Comparison of ENCODE assay signal across 11 mouse cellular contexts in genomic region chr7:68285851-68286298, GRCm38 (mm10). TPM values are rescaled to one million over a fixed set of nuclear protein-coding genes. Genes with fewer than 3 reads are reported as not detected.
DNase-seq lines count a peak whose midpoint lies in the region; ATAC-seq and TF ChIP-seq lines count a peak whose summit lies in the region.
"Had no signal": no experiment of that assay in that cellular context is flagged by ENCODE, and none has a peak within 500 bp of the region (broad histone marks: within the 10 kb centered on the region; RNA-seq: fewer than 3 reads in every experiment).

No protein-coding gene starts in this region.

- H3K4me3 ChIP-seq in spleen, adult 2 months (ENCODE audit: extremely low read depth, insufficient read depth, insufficient read length) = no peak overlapping the region
- H3K4me3 ChIP-seq in embryonic fibroblast, embryonic 13.5 days (ENCODE audit: insufficient read depth, low read length) = no peak overlapping the region
- no peak overlapping the region for H3K4me3 ChIP-seq in limb, embryonic 14.5 days (replicated peaks; ENCODE audit: low read length)

- TF ChIP-seq CTCF in spleen, adult 2 months (IDR thresholded peaks at IDR 0.05; ENCODE audit: extremely low read depth, insufficient read depth, insufficient read length, insufficient replicate concordance) = no peak
- no peak for TF ChIP-seq CTCF in embryonic fibroblast, embryonic 13.5 days (IDR thresholded peaks at IDR 0.05; ENCODE audit: borderline replicate concordance, insufficient read depth, low read length)

- TF ChIP-seq POLR2A in spleen, adult 2 months (IDR thresholded peaks at IDR 0.05; ENCODE audit: low read depth, low read length) = no peak
- TF ChIP-seq POLR2A in embryonic fibroblast, embryonic 13.5 days (IDR thresholded peaks at IDR 0.05; ENCODE audit: low read depth, low read length) = no peak
- no peak for TF ChIP-seq POLR2A in limb, embryonic 14.5 days (IDR thresholded peaks at IDR 0.05; ENCODE audit: borderline replicate concordance, extremely low read depth, insufficient read depth, insufficient read length)

- H3K27ac ChIP-seq in spleen, adult 2 months (ENCODE audit: insufficient read depth, low read length) = peak overlapping the region; percentile 91
- H3K27ac ChIP-seq in embryonic fibroblast, embryonic 13.5 days (ENCODE audit: insufficient read depth, low read length) = peak overlapping the region; percentile 21
- H3K27ac ChIP-seq in limb, embryonic 14.5 days (replicated peaks; ENCODE audit: low read depth, low read length) = peak overlapping the region; percentile 30; the same call in 1 of the 2 replicates

- peaks cover 47% of the 10 kb centered on the region for H3K4me1 ChIP-seq in spleen, adult 2 months (ENCODE audit: control insufficient read depth, insufficient read depth, insufficient read length)
- H3K4me1 ChIP-seq in embryonic fibroblast, embryonic 13.5 days (ENCODE audit: control insufficient read depth, insufficient read depth, low read length) = peaks cover 6% of the 10 kb centered on the region
- peaks cover 11% of the 10 kb centered on the region for H3K4me1 ChIP-seq in limb, embryonic 14.5 days (ENCODE audit: control insufficient read depth, insufficient read depth, low read length)

- H3K9me3 ChIP-seq in limb, embryonic 14.5 days (ENCODE audit: control insufficient read depth, low read length) = no peaks in the 10 kb centered on the region

- no peaks in the 10 kb centered on the region for H3K27me3 ChIP-seq in spleen, adult 2 months (ENCODE audit: control insufficient read depth, insufficient read depth, low read length)
- no peaks in the 10 kb centered on the region for H3K27me3 ChIP-seq in limb, embryonic 14.5 days (ENCODE audit: control insufficient read depth, insufficient read depth, low read length)

- H3K9ac ChIP-seq in limb, embryonic 14.5 days (ENCODE audit: low read depth, low read length, severe bottlenecking) = no peak overlapping the region
- H3K9ac ChIP-seq: forebrain, postnatal 0 days had no signal

- WGBS in spleen, adult 2 months = 29% methylated on average over 8 of the region's 8 CpGs
- WGBS in limb, embryonic 14.5 days = 18% methylated on average over 8 of the region's 8 CpGs

- peaks cover 1% of the 10 kb centered on the region for H3K36me3 ChIP-seq in spleen, adult 2 months (ENCODE audit: control insufficient read depth, insufficient read depth, low read length)
- no peaks in the 10 kb centered on the region for H3K36me3 ChIP-seq in limb, embryonic 14.5 days (ENCODE audit: control insufficient read depth, insufficient read depth, low read length)

- ATAC-seq in limb, embryonic 14.5 days (ENCODE audit: low FRiP score, low read depth) = peak; percentile 31
- ATAC-seq: forebrain, postnatal 0 days had no signal

- H3K4me2 ChIP-seq in limb, embryonic 14.5 days (replicated peaks; ENCODE audit: low read depth, low read length, severe bottlenecking) = no peak overlapping the region

- DNase-seq in spleen, adult 2 months (ENCODE audit: low read depth in 1 of 2, low spot score in 2 of 2) = peak in 1 of 2 experiments; percentile 60
- DNase-seq in spleen, postnatal 14 days (ENCODE audit: low spot score in 2 of 2) = no peak
- peak; percentile 53 for DNase-seq in limb, embryonic 14.5 days (ENCODE audit: low spot score)
- no peak for DNase-seq in ovary, adult 18-20 months (ENCODE audit: low spot score)
- no peak for DNase-seq in adrenal gland, adult 8-10 months
- no peak for DNase-seq in left cerebral cortex, adult 9 months (ENCODE audit: low spot score in 2 of 2)
- DNase-seq: cerebellum, adult 11 months; forebrain, postnatal 0 days had no signal

RNA-seq across cellular contexts. Expression of gene Fam169b, which starts 12.2 kb away (rescaled TPM):
- polyA plus RNA-seq in spleen, adult 2 months (2012; rRNA removed) = 27.9 and 29.2 TPM in 2 replicates
- 1.1 and 1.7 TPM in 2 replicates for polyA plus RNA-seq in embryonic fibroblast, embryonic 13.5 days (2011; ENCODE audit: insufficient read length, low read depth, missing spikeins)
- polyA plus RNA-seq in limb, embryonic 14.5 days (2012; rRNA removed) = 1.9 and 2.5 TPM in 2 replicates
- polyA plus RNA-seq in limb, embryonic 14.5 days (2014; fragmentation: Nextera tagmentation; extraction: Ambion mirVana) = 1.0 TPM in 2 replicates
- total RNA-seq in adrenal gland, adult 8-10 months (2022) = under 1 TPM; 0.12 to 0.17 (median 0.15) TPM
- total RNA-seq: midbrain, postnatal 0 days had no signal
- polyA plus RNA-seq: midbrain, postnatal 0 days had no signal

RNA-seq across cellular contexts. Expression of gene Pgpep1l, which starts 21.8 kb away (rescaled TPM):
- polyA plus RNA-seq in spleen, adult 2 months (2012; rRNA removed) = 0.36 and 0.53 TPM in 2 replicates
- polyA plus RNA-seq in embryonic fibroblast, embryonic 13.5 days (2011; ENCODE audit: insufficient read length, low read depth, missing spikeins) = 1.8 and 2.2 TPM in 2 replicates
- polyA plus RNA-seq in limb, embryonic 14.5 days (2012; rRNA removed) = 0.59 and 0.80 TPM in 2 replicates
- polyA plus RNA-seq in limb, embryonic 14.5 days (2014; fragmentation: Nextera tagmentation; extraction: Ambion mirVana) = 0.19 TPM in 1 of 2 replicates, not detected in the other
- under 1 TPM in 1 of 4 experiments, not detected in 3; 0.59 TPM for total RNA-seq in adrenal gland, adult 8-10 months (2022)
- total RNA-seq: heart, postnatal 25 days; midbrain, postnatal 0 days had no signal
- polyA plus RNA-seq: forebrain, postnatal 0 days; midbrain, postnatal 0 days had no signal

Comparison
In these comparisons a context has a peak if more than half of its experiments do, and no peak if none do; other contexts are left out.
1. H3K27ac ChIP-seq: peak in every context shown above with its lines; median percentile 91 in spleen, adult 2 months; 30 in limb, embryonic 14.5 days; 21 in embryonic fibroblast, embryonic 13.5 days.